Mouse (Mus musculus) liver, adult 2 months (tissue): ENCODE results near the gene Nelfe. TPM values are rescaled to one million over a fixed set of nuclear protein-coding genes. Genes with fewer than 3 reads are reported as not detected.
"Not testable (repeated sequence)": the region's sequence is repeated elsewhere in the genome, so short reads cannot be mapped to it uniquely, and the experiment has no call there.

ENCODE experiments used
- DNase-seq: peaks from one replicate; pipeline ENCODE4 v3.0.0-alpha.2; 2011; ENCODE audit warnings: low read depth, low spot score; ENCODE audit errors: extremely low read depth
- H3K27ac ChIP-seq: fragments of 200-500 bp; replicated peaks from 2 replicates; pipeline ENCODE4 v1.5.1; 2012; ENCODE audit warnings: low read depth, mild to moderate bottlenecking, control low read depth, inconsistent platforms, low read length; ENCODE audit not compliant: insufficient read depth
- H3K27me3 ChIP-seq: fragments of 200-500 bp; 2 replicates; pipeline ENCODE4 v1.6.1; 2012; ENCODE audit warnings: mild to moderate bottlenecking, moderate library complexity, low read length, inconsistent platforms; ENCODE audit not compliant: control insufficient read depth, insufficient read depth
- H3K36me3 ChIP-seq: fragments of 200-500 bp; 2 replicates; pipeline ENCODE4 v1.6.1; 2012; ENCODE audit warnings: low read length, inconsistent platforms; ENCODE audit not compliant: control insufficient read depth, insufficient read depth
- H3K4me1 ChIP-seq: fragments of 200-500 bp; 2 replicates; pipeline ENCODE4 v1.6.1; 2011; ENCODE audit warnings: low read length; ENCODE audit not compliant: control insufficient read depth, insufficient read depth
- H3K4me3 ChIP-seq: fragments of 200-500 bp; 2 replicates; pipeline ENCODE4 v1.5.1; 2011; ENCODE audit warnings: low read depth, mild to moderate bottlenecking, control low read depth, low read length, moderate library complexity; ENCODE audit not compliant: insufficient read depth
- H3K79me2 ChIP-seq: fragments of 200-500 bp; 2 replicates; pipeline ENCODE4 v1.6.1; 2012; ENCODE audit warnings: inconsistent platforms, mild to moderate bottlenecking, low read length, moderate library complexity; ENCODE audit not compliant: control insufficient read depth, insufficient read depth
- H3K9ac ChIP-seq: fragments of 200-500 bp; 2 replicates; pipeline ENCODE4 v1.6.1; 2012; ENCODE audit warnings: low read depth, mild to moderate bottlenecking, control low read depth, inconsistent platforms, low read length
- CTCF ChIP-seq: fragments of 200-500 bp; IDR thresholded peaks from 2 replicates; pipeline ENCODE4 v1.5.1; 2011; ENCODE audit warnings: low read depth, low read length, control low read depth
- POLR2A ChIP-seq: fragments of 200-500 bp; IDR thresholded peaks from 2 replicates; pipeline ENCODE4 v1.6.1; 2011; ENCODE audit warnings: low read length, control low read depth; ENCODE audit not compliant: insufficient read depth; ENCODE audit errors: extremely low read depth
- WGBS: fragments of 180-500 bp; shearing (Covaris S2); methylation state at CpG from one replicate; pipeline ENCODE4 v1.1.7; 2018; 5-methylcytosine and 5-hydroxymethylcytosine counted together
- polyA plus RNA-seq: library from polyadenylated mRNA; depleted of rRNA; stranded (reverse); fragments of >200 nt; gene quantifications from 2 replicates; pipeline ENCODE4 v1.2.3, GENCODE M21; 2012
- total RNA-seq: library from RNA; depleted of rRNA; stranded (reverse); fragments of >200 nt; gene quantifications from 2 replicates; pipeline ENCODE4 v1.2.3, GENCODE M21; 2014

The Nelfe gene
- total and polyA plus RNA-seq, 2 experiments = 17.1 to 21.9 TPM

GRCm38 (mm10) chr17:34807176-34807575 lies 43.0 kb upstream of the Nelfe start:
- no peak for TF ChIP-seq CTCF
- H3K27me3 ChIP-seq = no peaks in the 10 kb centered on the region
- no peak for DNase-seq

GRCm38 (mm10) chr17:34808599-34809205 lies 41.5 kb upstream of the Nelfe start:
- no peak for TF ChIP-seq CTCF
- TF ChIP-seq POLR2A = no peak
- WGBS = 21% methylated on average over 6 of the region's 6 CpGs
- Histone ChIP-seq H3K79me2 (no peaks in the 10 kb centered on the region), H3K4me1 (peaks cover 13% of the 10 kb centered on the region), H3K27ac (peak overlapping the region; percentile 88), H3K36me3 (no peaks in the 10 kb centered on the region), H3K27me3 (no peaks in the 10 kb centered on the region), H3K9ac (peak overlapping the region; percentile 10; the same call in 1 of the 2 replicates), H3K4me3 (0 out of 2 replicates have a peak overlapping the region, but pooled peaks have one; percentile 4)
- DNase-seq = peak; percentile 97

More at GRCm38 (mm10) chr17:34807176-34807575, 43.0 kb upstream of the Nelfe start:
- no peaks in the 10 kb centered on the region for H3K36me3 ChIP-seq
- peaks cover 13% of the 10 kb centered on the region for H3K4me1 ChIP-seq
- H3K79me2 ChIP-seq = no peaks in the 10 kb centered on the region
- WGBS = 85% methylated on average over 3 of the region's 3 CpGs
- no peak overlapping the region for H3K27ac ChIP-seq
- no peak overlapping the region for H3K4me3 ChIP-seq
- H3K9ac ChIP-seq = no peak overlapping the region

GRCm38 (mm10) chr17:34810411-34810810 lies 39.8 kb upstream of the Nelfe start:
- 88% methylated on average over 5 of the region's 5 CpGs for WGBS
- not testable (repeated sequence) for H3K79me2 ChIP-seq, H3K36me3 ChIP-seq, H3K27me3 ChIP-seq, DNase-seq, H3K4me3 ChIP-seq, H3K9ac ChIP-seq
- H3K27ac ChIP-seq = peak overlapping the region; percentile 26; the same call in 1 of the 2 replicates
- H3K4me1 ChIP-seq = peaks cover 20% of the 10 kb centered on the region

GRCm38 (mm10) chr17:34810811-34811210 lies 39.4 kb upstream of the Nelfe start:
- peaks cover 20% of the 10 kb centered on the region for H3K4me1 ChIP-seq
- 30% methylated on average over 8 of the region's 8 CpGs for WGBS
- not testable (repeated sequence) for H3K9ac ChIP-seq, H3K4me3 ChIP-seq, H3K36me3 ChIP-seq, H3K27ac ChIP-seq, H3K79me2 ChIP-seq, H3K27me3 ChIP-seq
- DNase-seq = peak; percentile 53

GRCm38 (mm10) chr17:34811275-34811674 lies 38.9 kb upstream of the Nelfe start:
- DNase-seq = no peak
- TF ChIP-seq CTCF (no peak), POLR2A (no peak)
- Histone ChIP-seq H3K9ac (no peak overlapping the region), H3K4me3 (no peak overlapping the region), H3K79me2 (no peaks in the 10 kb centered on the region), H3K36me3 (no peaks in the 10 kb centered on the region), H3K4me1 (peaks cover 20% of the 10 kb centered on the region), H3K27me3 (no peaks in the 10 kb centered on the region), H3K27ac (no peak overlapping the region)
- WGBS = 74% methylated on average over 15 of the region's 15 CpGs

DNA sequence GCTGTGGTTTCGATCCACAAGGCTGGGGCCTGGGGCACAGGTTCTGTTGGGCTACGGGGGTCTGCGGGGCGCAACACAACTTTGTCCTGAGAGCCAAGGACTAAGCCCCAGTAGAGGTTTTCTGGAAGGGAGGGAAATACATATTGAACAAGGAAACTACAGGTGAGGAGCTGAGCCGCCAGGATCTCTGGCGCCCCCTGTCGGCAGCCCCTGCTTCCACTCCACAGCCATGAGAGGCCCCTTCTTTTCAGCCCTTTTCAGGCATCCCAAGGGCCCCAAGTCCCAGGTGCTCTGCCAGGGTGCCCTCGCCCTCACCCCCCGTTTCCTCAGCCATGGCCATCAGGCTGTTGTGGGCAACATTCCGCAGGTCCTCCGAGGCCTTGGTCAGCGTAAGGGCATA lies 36.4 kb upstream of the Nelfe start:
- not testable (repeated sequence) for H3K27ac ChIP-seq, H3K9ac ChIP-seq, H3K79me2 ChIP-seq, H3K4me3 ChIP-seq, DNase-seq, H3K27me3 ChIP-seq, H3K36me3 ChIP-seq
- peaks cover 15% of the 10 kb centered on the region for H3K4me1 ChIP-seq
- 68% methylated on average over 12 of the region's 12 CpGs for WGBS
- TF ChIP-seq CTCF = peak; percentile 83
